Comparison of ENCODE assay signal across 18 mouse cellular contexts in genomic region chr17:31688112-31688511, GRCm38 (mm10). TPM values are rescaled to one million over a fixed set of nuclear protein-coding genes. Genes with fewer than 3 reads are reported as not detected.
A peak's percentile ranks its signal among the peaks of the same experiment; 100 is the strongest.
DNase-seq lines count a peak whose midpoint lies in the region; ATAC-seq lines count a peak whose summit lies in the region.
"Had no signal": no experiment of that assay in that cellular context is flagged by ENCODE, and none has a peak within 500 bp of the region (broad histone marks: within the 10 kb centered on the region; RNA-seq: fewer than 3 reads in every experiment).

No protein-coding gene starts in this region.

- no peak for ATAC-seq in kidney, embryonic 16.5 days (ENCODE audit: low FRiP score, low TSS enrichment)
- ATAC-seq: forebrain, embryonic 15.5 days had no signal

- peak; percentile 31 to 77 for DNase-seq in adrenal gland, adult (ENCODE audit: inconsistent age in 2 of 2, low spot score in 1 of 2)
- DNase-seq in adrenal gland, postnatal 10 days: no peak
- DNase-seq in kidney, adult 9 months: peak; percentile 79
- peak; percentile 47 for DNase-seq in heart, adult 8-10 months (ENCODE audit: low spot score)
- peak; percentile 28 for DNase-seq in kidney, postnatal 10 days
- no peak for DNase-seq in right cerebral cortex, postnatal 4 days
- DNase-seq in right cerebral cortex, postnatal 25 days: no peak
- DNase-seq: cerebellum, adult 2 months; gastrocnemius, postnatal 25 days; layer of hippocampus, adult 9-11 months; lung, postnatal 10 days; right cerebral cortex, postnatal 14 days; thymus, postnatal 14 days had no signal

- H3K4me1 ChIP-seq in kidney, embryonic 16.5 days (ENCODE audit: insufficient read depth, low read length): peaks cover 19% of the 10 kb centered on the region

- H3K27ac ChIP-seq in kidney, embryonic 16.5 days (ENCODE audit: low read length): no peak overlapping the region
- H3K27ac ChIP-seq: forebrain, embryonic 15.5 days; hindbrain, embryonic 10.5 days; midbrain, embryonic 12.5 days had no signal

- H3K4me3 ChIP-seq in kidney, embryonic 16.5 days (ENCODE audit: low read length): no peak overlapping the region
- H3K4me3 ChIP-seq: forebrain, embryonic 15.5 days; hindbrain, embryonic 10.5 days; midbrain, embryonic 12.5 days had no signal

- 32% methylated on average over 9 of the region's 9 CpGs for WGBS in kidney, embryonic 16.5 days

- no peak overlapping the region for H3K9ac ChIP-seq in kidney, embryonic 16.5 days (replicated peaks; ENCODE audit: low read length)
- H3K9ac ChIP-seq: forebrain, embryonic 15.5 days; midbrain, embryonic 12.5 days had no signal

- no peaks in the 10 kb centered on the region for H3K36me3 ChIP-seq in kidney, embryonic 16.5 days (ENCODE audit: insufficient read depth, low read length)
- H3K36me3 ChIP-seq: forebrain, embryonic 15.5 days; hindbrain, embryonic 10.5 days; midbrain, embryonic 12.5 days had no signal

- H3K27me3 ChIP-seq in kidney, embryonic 16.5 days (ENCODE audit: insufficient read depth, low read length): no peaks in the 10 kb centered on the region
- H3K27me3 ChIP-seq: forebrain, embryonic 15.5 days had no signal

- no peaks in the 10 kb centered on the region for H3K9me3 ChIP-seq in kidney, embryonic 16.5 days (ENCODE audit: low read length)
- H3K9me3 ChIP-seq: forebrain, embryonic 15.5 days; hindbrain, embryonic 10.5 days; midbrain, embryonic 12.5 days had no signal

- H3K4me2 ChIP-seq in kidney, embryonic 16.5 days (replicated peaks; ENCODE audit: low read depth, low read length): no peak overlapping the region
- H3K4me2 ChIP-seq: forebrain, embryonic 15.5 days; liver, embryonic 11.5 days; midbrain, embryonic 12.5 days had no signal

RNA-seq across cellular contexts. Expression of gene Cryaa, which starts 10.5 kb away (rescaled TPM):
- total RNA-seq in adrenal gland, postnatal 10 days (2021): not detected
- polyA plus RNA-seq in kidney, embryonic 16.5 days (2015; fragmentation: Nextera tagmentation; extraction: Ambion mirVana): not detected in 2 replicates
- total RNA-seq in heart, adult 8-10 months (2022): not detected
- total RNA-seq: gastrocnemius, postnatal 25 days had no signal
- polyA plus RNA-seq: forebrain, embryonic 15.5 days; hindbrain, embryonic 10.5 days; liver, embryonic 11.5 days; midbrain, embryonic 12.5 days had no signal

RNA-seq across cellular contexts. Expression of gene U2af1, which starts 29.4 kb away (rescaled TPM):
- 100 to 1,000 TPM; 145 to 150 TPM for total RNA-seq in adrenal gland, postnatal 10 days (2021)
- polyA plus RNA-seq in kidney, embryonic 16.5 days (2015; fragmentation: Nextera tagmentation; extraction: Ambion mirVana): 262 and 338 TPM in 2 replicates
- total RNA-seq in heart, adult 8-10 months (2022): 10 to 100 TPM; 63.4 to 76.0 (median 68.3) TPM

RNA-seq across cellular contexts. Expression of gene Cbs, which starts 51.1 kb away (rescaled TPM):
- 10 to 100 TPM; 17.8 to 39.9 TPM for total RNA-seq in adrenal gland, postnatal 10 days (2021)
- polyA plus RNA-seq in kidney, embryonic 16.5 days (2015; fragmentation: Nextera tagmentation; extraction: Ambion mirVana): 3.8 and 5.0 TPM in 2 replicates
- 10 to 100 TPM in 1 of 4 experiments, 1 to 10 TPM in 3; 5.4 to 11.7 (median 7.0) TPM for total RNA-seq in heart, adult 8-10 months (2022)

Comparison
In these comparisons a context has a peak if more than half of its experiments do, and no peak if none do; other contexts are left out.
1. DNase-seq: peak in adrenal gland, adult (2 of 2), kidney, adult 9 months (single experiment), heart, adult 8-10 months (single experiment) and kidney, postnatal 10 days (single experiment); none in adrenal gland, postnatal 10 days (single experiment), right cerebral cortex, postnatal 4 days (single experiment) and right cerebral cortex, postnatal 25 days (single experiment).